Comparison of ENCODE assay signal across 31 mouse cellular contexts in genomic region chr2:164778809-164779208, GRCm38 (mm10). TPM values are rescaled to one million over a fixed set of nuclear protein-coding genes. Genes with fewer than 3 reads are reported as not detected.
DNase-seq lines count a peak whose midpoint lies in the region; ATAC-seq lines count a peak whose summit lies in the region.
"Had no signal": no experiment of that assay in that cellular context is flagged by ENCODE, and none has a peak within 500 bp of the region (broad histone marks: within the 10 kb centered on the region; RNA-seq: fewer than 3 reads in every experiment).

No protein-coding gene starts in this region.

- no peak overlapping the region for H3K4me3 ChIP-seq in heart, embryonic 10.5 days
- no peak overlapping the region for H3K4me3 ChIP-seq in hindbrain, embryonic 10.5 days
- H3K4me3 ChIP-seq: embryonic facial prominence, embryonic 15.5 days; heart, adult 2 months; heart, embryonic 15.5 days; hindbrain, embryonic 15.5 days; limb, embryonic 10.5 days; liver, embryonic 15.5 days; lung, embryonic 15.5 days; megakaryocyte, embryonic 14.5 days; neural tube, embryonic 13.5 days had no signal

- no peaks in the 10 kb centered on the region for H3K9me3 ChIP-seq in heart, embryonic 10.5 days
- H3K9me3 ChIP-seq in hindbrain, embryonic 10.5 days, result no peaks in the 10 kb centered on the region
- H3K9me3 ChIP-seq: embryonic facial prominence, embryonic 15.5 days; heart, embryonic 15.5 days; hindbrain, embryonic 15.5 days; limb, embryonic 10.5 days; liver, embryonic 15.5 days; lung, embryonic 15.5 days; neural tube, embryonic 13.5 days had no signal

- intact Hi-C loops in heart, postnatal 14 days (cut with DNase I), result no loop called here

- peaks cover 22% of the 10 kb centered on the region for H3K27me3 ChIP-seq in heart, embryonic 10.5 days (ENCODE audit: insufficient read depth, poor library complexity, severe bottlenecking)
- H3K27me3 ChIP-seq in hindbrain, embryonic 10.5 days (ENCODE audit: insufficient read depth, poor library complexity, severe bottlenecking), result peaks cover 11% of the 10 kb centered on the region
- H3K27me3 ChIP-seq: embryonic facial prominence, embryonic 15.5 days; hindbrain, embryonic 15.5 days; lung, embryonic 15.5 days; neural tube, embryonic 13.5 days had no signal

- 75% methylated on average over 7 of the region's 7 CpGs for WGBS in heart, embryonic 10.5 days
- 85% methylated on average over 7 of the region's 7 CpGs for WGBS in hindbrain, embryonic 10.5 days

- H3K36me3 ChIP-seq in heart, embryonic 10.5 days, result no peaks in the 10 kb centered on the region
- H3K36me3 ChIP-seq in hindbrain, embryonic 10.5 days, result peaks cover under 1% of the 10 kb centered on the region; the same call in 1 of the 2 replicates
- H3K36me3 ChIP-seq: embryonic facial prominence, embryonic 15.5 days; heart, embryonic 15.5 days; hindbrain, embryonic 15.5 days; limb, embryonic 10.5 days; lung, embryonic 15.5 days; neural tube, embryonic 13.5 days had no signal

- no peak overlapping the region for H3K27ac ChIP-seq in heart, embryonic 10.5 days
- H3K27ac ChIP-seq in hindbrain, embryonic 10.5 days, result no peak overlapping the region
- H3K27ac ChIP-seq: embryonic facial prominence, embryonic 15.5 days; heart, adult 2 months; heart, embryonic 15.5 days; hindbrain, embryonic 15.5 days; limb, embryonic 10.5 days; liver, embryonic 15.5 days; lung, embryonic 15.5 days; neural tube, embryonic 13.5 days had no signal

- DNase-seq in cerebellum, adult 9-11 months, result peak; percentile 48
- peak; percentile 64 for DNase-seq in heart, embryonic 10.5 days (ENCODE audit: low spot score)
- DNase-seq in heart, postnatal 14 days, result no peak
- peak; percentile 78 for DNase-seq in gastrocnemius, postnatal 25 days
- no peak for DNase-seq in hindbrain, embryonic 10.5 days (ENCODE audit: low spot score)
- DNase-seq in testis, postnatal 10 days (ENCODE audit: low spot score), result no peak
- DNase-seq: adrenal gland, postnatal 25 days; cerebellum, postnatal 36 days; heart, adult 2 months; heart, postnatal 4 days; kidney, adult 9 months; kidney, postnatal 14 days; liver; lung, postnatal 36 days; midbrain, embryonic 14.5 days; retina, postnatal 1 day; right cerebral cortex, postnatal 25 days; thymus, adult 18-20 months; thymus, postnatal 4 days had no signal

- no peaks in the 10 kb centered on the region for H3K4me1 ChIP-seq in heart, embryonic 10.5 days
- no peaks in the 10 kb centered on the region; the same call in 1 of the 2 replicates for H3K4me1 ChIP-seq in hindbrain, embryonic 10.5 days (replicated peaks)
- H3K4me1 ChIP-seq: embryonic facial prominence, embryonic 15.5 days; hindbrain, embryonic 15.5 days; limb, embryonic 10.5 days; lung, embryonic 15.5 days; neural tube, embryonic 13.5 days had no signal

- ATAC-seq in cerebellum, adult (ENCODE audit: insufficient number of reproducible peaks, low FRiP score, low TSS enrichment), result no peak
- ATAC-seq: forebrain, embryonic 16.5 days had no signal

RNA-seq across cellular contexts. Expression of gene Tnnc2, which starts 1.0 kb away (rescaled TPM):
- polyA plus RNA-seq in heart, embryonic 10.5 days (2016; fragmentation: Nextera tagmentation; extraction: Ambion mirVana), result 0.67 TPM in 1 of 2 replicates, not detected in the other
- not detected for total RNA-seq in heart, postnatal 14 days (2021)
- over 10,000 TPM; 15,847 to 16,724 TPM for total RNA-seq in gastrocnemius, postnatal 25 days (2021)
- not detected in 2 replicates for polyA plus RNA-seq in hindbrain, embryonic 10.5 days (2016; fragmentation: Nextera tagmentation; extraction: Ambion mirVana)
- total RNA-seq: adrenal gland, postnatal 25 days; layer of hippocampus, adult 18-20 months; layer of hippocampus, postnatal 14 days had no signal
- polyA plus RNA-seq: forebrain, embryonic 16.5 days; heart, adult 2 months; midbrain, embryonic 14.5 days had no signal

RNA-seq across cellular contexts. Expression of gene Snx21, which starts 6.8 kb away (rescaled TPM):
- polyA plus RNA-seq in heart, embryonic 10.5 days (2016; fragmentation: Nextera tagmentation; extraction: Ambion mirVana), result 19.1 and 29.5 TPM in 2 replicates
- total RNA-seq in heart, postnatal 14 days (2021), result 10 to 100 TPM; 20.8 to 23.0 TPM
- total RNA-seq in gastrocnemius, postnatal 25 days (2021), result 10 to 100 TPM; 19.3 to 19.8 TPM
- polyA plus RNA-seq in hindbrain, embryonic 10.5 days (2016; fragmentation: Nextera tagmentation; extraction: Ambion mirVana), result 10.8 and 13.7 TPM in 2 replicates

RNA-seq across cellular contexts. Expression of gene Ube2c, which starts 9.1 kb away (rescaled TPM):
- polyA plus RNA-seq in heart, embryonic 10.5 days (2016; fragmentation: Nextera tagmentation; extraction: Ambion mirVana), result 496 and 550 TPM in 2 replicates
- 10 to 100 TPM; 10.8 to 19.5 TPM for total RNA-seq in heart, postnatal 14 days (2021)
- total RNA-seq in gastrocnemius, postnatal 25 days (2021), result 1 to 10 TPM; 1.2 to 1.7 TPM
- polyA plus RNA-seq in hindbrain, embryonic 10.5 days (2016; fragmentation: Nextera tagmentation; extraction: Ambion mirVana), result 588 and 602 TPM in 2 replicates

RNA-seq across cellular contexts. Expression of gene Acot8, which starts 25.9 kb away (rescaled TPM):
- 17.8 and 21.5 TPM in 2 replicates for polyA plus RNA-seq in heart, embryonic 10.5 days (2016; fragmentation: Nextera tagmentation; extraction: Ambion mirVana)
- total RNA-seq in heart, postnatal 14 days (2021), result 10 to 100 TPM; 11.2 to 11.3 TPM
- 1 to 10 TPM; 8.0 to 9.1 TPM for total RNA-seq in gastrocnemius, postnatal 25 days (2021)
- 16.5 and 17.7 TPM in 2 replicates for polyA plus RNA-seq in hindbrain, embryonic 10.5 days (2016; fragmentation: Nextera tagmentation; extraction: Ambion mirVana)

RNA-seq across cellular contexts. Expression of gene Zswim3, which starts 26.1 kb away (rescaled TPM):
- 7.7 and 9.7 TPM in 2 replicates for polyA plus RNA-seq in heart, embryonic 10.5 days (2016; fragmentation: Nextera tagmentation; extraction: Ambion mirVana)
- total RNA-seq in heart, postnatal 14 days (2021), result 1 to 10 TPM; 2.4 to 2.6 TPM
- total RNA-seq in gastrocnemius, postnatal 25 days (2021), result 1 to 10 TPM; 1.4 TPM
- polyA plus RNA-seq in hindbrain, embryonic 10.5 days (2016; fragmentation: Nextera tagmentation; extraction: Ambion mirVana), result 9.3 and 12.4 TPM in 2 replicates

Comparison
In these comparisons a context has a peak if more than half of its experiments do, and no peak if none do; other contexts are left out.
1. DNase-seq: peak in cerebellum, adult 9-11 months (single experiment), heart, embryonic 10.5 days (single experiment) and gastrocnemius, postnatal 25 days (single experiment); none in heart, postnatal 14 days (0 of 2), hindbrain, embryonic 10.5 days (single experiment) and testis, postnatal 10 days (single experiment).
2. RNA of gene Tnnc2, which starts 1.0 kb away (total RNA-seq): 15,847 to 16,724 TPM in gastrocnemius, postnatal 25 days; not detected in heart, postnatal 14 days; every median in the first group is over 1,000 times any median in the second.
3. RNA of gene Ube2c, which starts 9.1 kb away (total RNA-seq): 10.8 to 19.5 TPM in heart, postnatal 14 days; 1.2 to 1.7 TPM in gastrocnemius, postnatal 25 days; every median in the first group is over 4 times any median in the second.